Mouse (Mus musculus) heart, postnatal 36 days (tissue): ENCODE data around the gene Cdc42bpa. TPM values are rescaled to one million over a fixed set of nuclear protein-coding genes. Genes with fewer than 3 reads are reported as not detected.

Source experiments
- DNase-seq, 2 experiments: peaks; one replicate each; pipeline ENCODE4 v3.0.0; 2021 to 2022
- intact Hi-C: fragments of 180-260 bp; cut with DNase I; formaldehyde crosslinking; loops from one replicate; pipeline ENCODE4 v1.15.1; 2025
- total RNA-seq, 2 experiments: library from RNA; stranded (reverse); gene quantifications; 2 replicates each; pipeline ENCODE4 v1.2.3; 2021

Cdc42bpa gene
- total RNA-seq, 2 experiments from 2014 or later = 41.1 to 43.4 TPM

- DNase-seq = no peak
- intact Hi-C loops = no loop called here
These were observed 222.5 kb downstream of the Cdc42bpa start for GRCm38 (mm10) chr1:180182731-180183130.

DNA sequence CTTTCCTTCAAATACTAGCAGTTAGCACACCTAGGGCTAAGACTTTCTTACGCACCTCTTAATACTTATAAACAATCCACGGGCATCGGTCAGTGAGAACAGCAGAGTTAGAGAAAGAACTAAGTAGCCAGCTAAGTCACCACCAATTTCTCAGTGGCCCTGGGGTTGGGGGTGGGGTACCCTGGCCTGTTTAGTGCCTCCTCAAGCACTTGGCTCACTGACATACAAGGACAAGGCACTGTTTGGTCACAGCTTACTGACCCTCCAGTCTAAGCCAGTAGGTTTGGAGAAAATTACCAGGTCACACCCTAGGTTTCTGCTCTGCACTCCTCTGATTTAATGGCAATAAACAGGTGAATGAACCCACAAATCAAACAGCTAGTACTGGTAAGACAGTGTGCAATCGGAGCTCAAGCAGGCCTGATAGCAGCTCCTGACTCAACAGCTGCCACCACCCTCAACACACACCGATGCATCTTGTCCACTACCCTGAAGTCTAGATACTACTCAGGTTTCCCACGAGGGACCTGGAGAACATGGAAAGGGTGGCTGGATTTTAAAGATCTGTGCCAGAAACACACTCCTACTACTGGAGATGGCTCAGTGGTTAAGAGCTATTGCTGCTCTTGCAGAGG, 223.4 kb downstream of the Cdc42bpa start:
- intact Hi-C loops = no loop called here
- no peak for DNase-seq

GRCm38 (mm10) chr1:180184768-180185167, 224.5 kb downstream of the Cdc42bpa start:
- intact Hi-C loops = no loop called here
- no peak for DNase-seq

- DNase-seq = no peak
- intact Hi-C loops = no loop called here
These were observed 225.6 kb downstream of the Cdc42bpa start for GRCm38 (mm10) chr1:180185877-180186276.

DNA sequence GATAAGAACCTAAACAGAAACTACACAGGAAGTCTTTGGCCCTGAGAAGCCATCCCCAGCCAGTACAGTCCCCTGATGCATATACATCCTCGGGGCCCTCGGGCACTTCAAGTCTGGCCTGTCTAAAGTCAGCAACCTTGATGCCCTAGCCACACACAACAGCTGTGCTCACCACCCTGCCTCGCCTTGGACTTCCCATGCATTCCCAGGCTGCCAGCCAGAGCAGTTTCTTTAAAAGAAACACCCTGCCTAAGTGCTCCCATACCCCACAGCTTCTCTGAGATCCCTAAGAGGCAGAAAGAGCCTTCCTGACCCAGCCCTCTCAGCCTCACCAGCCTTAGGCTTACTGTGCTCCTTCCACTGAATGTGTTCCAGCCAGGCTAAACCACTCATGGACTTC, 226.1 kb downstream of the Cdc42bpa start:
- intact Hi-C loops = no loop called here
- DNase-seq = no peak

GRCm38 (mm10) chr1:180188951-180189350, 228.7 kb downstream of the Cdc42bpa start:
- DNase-seq = no peak
- intact Hi-C loops = no loop called here

GRCm38 (mm10) chr1:180191112-180191511, 230.8 kb downstream of the Cdc42bpa start:
- no peak for DNase-seq

GRCm38 (mm10) chr1:180191651-180192220, 231.5 kb downstream of the Cdc42bpa start:
- DNase-seq = no peak
- intact Hi-C loops = no loop called here

More at GRCm38 (mm10) chr1:180191112-180191511, 230.8 kb downstream of the Cdc42bpa start:
- intact Hi-C loops = no loop called here

DNA sequence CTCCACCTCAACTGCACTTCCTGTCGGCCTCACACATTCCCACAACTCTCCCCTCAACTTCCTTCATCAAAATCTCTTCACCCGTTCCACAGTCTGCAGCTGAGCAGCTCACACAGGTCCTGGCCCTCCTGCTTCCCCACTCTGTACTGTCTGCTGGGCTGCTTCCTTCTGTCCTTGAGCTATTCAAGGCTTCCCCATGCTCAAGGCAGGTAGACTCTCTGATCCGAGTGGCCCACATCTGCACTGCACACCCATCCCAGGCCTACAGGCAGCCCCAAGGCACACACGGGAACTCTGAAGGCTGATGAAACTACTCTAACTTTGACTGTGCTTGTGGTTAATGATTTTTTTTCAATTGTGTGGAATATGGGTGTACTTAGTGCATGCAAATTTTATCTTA, 232.6 kb downstream of the Cdc42bpa start:
- intact Hi-C loops = no loop called here
- no peak for DNase-seq

DNA sequence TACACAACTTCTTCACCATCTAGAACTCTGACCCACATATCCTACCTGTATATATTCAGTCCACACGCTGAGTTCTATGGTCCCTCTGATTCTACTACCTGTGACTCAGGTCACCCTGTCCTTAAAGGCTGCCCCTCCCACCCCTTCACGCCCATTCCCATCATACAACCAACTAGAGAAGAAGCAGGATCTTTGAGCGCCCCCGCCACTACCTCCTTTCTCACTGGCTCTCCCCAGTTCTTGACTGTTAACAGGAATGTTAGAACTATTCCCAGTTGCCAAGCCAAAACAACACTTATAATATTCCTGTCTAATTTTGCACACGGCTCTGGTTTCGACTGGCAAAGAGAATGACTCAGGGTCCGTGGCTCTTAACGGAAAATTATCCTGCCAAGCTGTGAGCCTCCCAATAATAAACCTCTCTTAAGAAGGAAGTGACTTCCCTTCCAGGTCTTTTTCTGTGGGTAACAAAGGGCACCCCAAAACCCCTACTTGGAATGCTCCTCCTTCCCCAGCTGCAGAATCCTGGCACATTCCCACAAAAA, 233.2 kb downstream of the Cdc42bpa start:
- intact Hi-C loops = no loop called here
- DNase-seq = peak in 1 of 2 experiments; percentile 5

DNA sequence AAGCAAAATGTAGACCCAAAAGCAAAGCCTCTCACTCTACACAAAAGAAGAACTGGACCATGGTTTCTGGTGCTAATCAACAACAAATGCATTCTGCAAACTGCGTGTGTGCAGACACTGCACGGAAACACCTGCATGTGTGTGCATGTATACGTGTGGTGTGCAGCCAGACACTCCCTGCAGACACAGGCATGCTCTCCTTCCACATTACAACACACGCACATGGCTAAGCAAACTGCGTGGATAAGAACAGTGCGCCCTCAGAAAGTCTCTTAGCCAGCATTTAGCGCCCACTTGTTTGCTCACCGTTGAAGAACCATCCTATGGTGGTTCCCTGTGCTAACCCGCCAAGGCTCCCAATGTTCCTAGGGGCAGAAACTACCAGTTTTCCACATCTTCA, 233.8 kb downstream of the Cdc42bpa start:
- peak in 1 of 2 experiments; percentile 16 for DNase-seq

DNA sequence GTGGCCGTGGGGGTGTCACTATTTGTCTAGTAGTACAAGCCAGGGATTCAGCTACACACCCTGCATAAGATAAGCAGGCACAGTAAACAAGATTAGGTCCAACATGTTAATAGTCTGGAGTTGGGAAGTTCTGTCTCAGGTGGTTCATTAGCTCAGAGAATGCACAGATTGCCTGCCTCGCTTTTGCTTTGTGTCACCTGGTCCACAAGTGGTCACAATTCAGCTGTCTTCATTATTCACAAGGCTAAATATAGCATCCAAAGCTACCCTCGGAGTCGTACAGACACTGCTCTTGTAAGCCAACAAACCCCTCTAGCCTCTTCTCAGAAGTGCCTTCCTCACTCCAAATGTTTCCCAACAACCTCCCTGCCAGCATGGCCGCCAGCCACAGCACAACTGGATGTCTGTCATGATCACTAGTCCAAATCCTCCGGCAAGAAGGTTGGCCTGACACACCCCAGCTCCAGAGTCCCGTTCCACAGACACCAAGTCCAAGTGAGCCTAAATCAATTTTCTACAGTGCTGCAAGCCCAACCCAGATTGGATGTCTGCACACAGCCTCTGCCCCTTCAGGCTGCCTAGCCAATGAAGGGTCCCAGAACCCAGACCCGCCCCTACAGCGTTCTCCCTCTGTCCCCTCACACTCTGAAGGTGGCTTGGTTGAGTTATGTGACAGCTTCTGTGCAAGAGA, 234.7 kb downstream of the Cdc42bpa start:
- intact Hi-C loops = no loop called here
- peak; percentile 58 to 73 for DNase-seq

More for the DNA sequence above, 233.8 kb downstream of the Cdc42bpa start:
- intact Hi-C loops = no loop called here

DNA sequence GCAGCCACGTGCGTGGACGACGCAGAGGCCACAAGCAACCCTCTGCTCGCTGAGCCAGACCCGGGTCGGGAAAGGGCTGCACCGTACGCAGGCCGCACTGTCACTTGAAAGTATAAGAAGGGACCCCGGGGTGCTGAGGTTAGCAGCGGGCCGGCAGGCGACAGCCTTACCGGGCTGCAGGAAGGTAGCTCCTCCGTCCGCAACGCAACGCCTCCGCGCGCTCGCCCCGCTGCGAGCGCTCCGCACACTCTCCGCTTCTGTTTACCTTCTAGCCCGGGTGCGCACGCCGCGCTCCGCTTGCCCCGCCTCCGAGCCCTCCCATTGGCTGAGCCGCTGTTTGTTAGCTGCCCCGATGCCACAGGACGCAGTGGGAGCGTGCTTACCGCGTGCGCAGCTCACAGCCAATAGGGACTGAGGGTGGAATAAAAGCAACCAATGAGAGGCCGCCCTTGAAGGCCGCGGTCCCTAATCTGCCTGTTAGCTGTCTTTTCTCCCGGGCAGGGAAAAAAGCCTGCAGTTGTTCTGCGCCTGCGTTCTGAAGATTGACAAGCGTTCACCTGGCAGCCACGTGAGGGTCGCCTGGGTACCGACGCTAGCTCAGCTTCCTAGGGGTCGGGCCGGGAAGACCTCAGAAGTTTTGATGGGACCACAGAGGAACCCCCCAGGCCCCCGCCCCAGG, 235.6 kb downstream of the Cdc42bpa start:
- intact Hi-C loops = no loop called here
- DNase-seq = peak; percentile 96

DNA sequence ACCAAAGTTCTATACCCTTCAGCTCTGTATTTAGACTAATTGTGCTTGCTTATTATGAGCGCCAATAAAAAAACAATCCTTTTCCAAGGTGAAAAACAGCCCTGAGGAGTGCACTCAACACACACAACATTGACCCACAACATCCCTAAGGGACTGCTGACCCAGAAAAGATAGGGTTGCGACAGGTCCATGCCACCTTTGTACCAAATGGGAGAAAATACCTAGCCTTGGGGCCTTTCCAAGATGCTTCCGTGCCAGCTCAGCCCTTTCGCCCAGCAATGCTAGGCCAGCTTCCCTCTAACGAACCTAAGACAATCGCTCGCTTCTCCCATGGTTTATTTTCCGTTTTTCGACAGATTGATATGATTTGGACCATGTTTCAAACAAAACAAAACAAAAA, 236.2 kb downstream of the Cdc42bpa start:
- intact Hi-C loops = no loop called here
- no peak for DNase-seq

GRCm38 (mm10) chr1:180197956-180198355, 237.7 kb downstream of the Cdc42bpa start:
- intact Hi-C loops = no loop called here
- DNase-seq = no peak

DNA sequence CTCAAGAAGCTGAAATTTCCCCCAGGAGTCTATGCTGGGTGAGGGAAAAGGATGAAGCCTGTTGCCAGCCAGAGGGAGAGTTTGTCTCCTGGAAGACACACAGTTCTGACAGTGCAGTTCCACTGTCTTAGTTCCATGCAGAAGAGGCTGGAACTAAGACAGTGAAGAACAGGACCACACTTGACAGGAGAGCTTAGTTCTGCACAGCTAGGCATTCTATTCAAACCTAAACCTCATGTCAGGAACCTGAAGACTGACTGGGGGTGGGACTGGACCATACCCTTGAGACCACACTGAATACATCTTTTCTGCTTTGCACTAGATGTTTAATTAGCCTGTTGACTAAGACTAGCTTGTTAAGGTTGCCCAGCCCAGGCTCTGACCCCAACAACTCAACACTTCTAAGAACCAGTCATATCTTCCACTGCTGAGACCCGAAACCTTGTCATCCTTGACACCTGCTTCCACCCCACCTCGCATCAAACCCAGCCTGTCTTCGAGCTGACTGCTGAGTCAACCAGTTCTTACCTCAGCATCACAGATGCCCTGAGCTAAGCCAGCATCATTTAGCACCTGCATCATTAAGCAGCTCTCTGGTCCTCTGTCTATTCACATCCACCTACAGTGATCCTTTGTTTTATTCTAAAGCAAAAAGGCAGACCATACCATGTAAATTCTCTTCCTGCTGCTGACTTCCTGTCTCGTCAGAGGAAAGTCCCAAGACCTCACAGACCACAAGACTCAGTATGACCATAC, 238.9 kb downstream of the Cdc42bpa start, which contains the start of gene Coq8a:
Gene Coq8a, minus strand, starts transcription at position 644 of the 756 bp plus-strand sequence.
- DNase-seq = no peak
- intact Hi-C loops = no loop called here

GRCm38 (mm10) chr1:180199715-180200050, 239.4 kb downstream of the Cdc42bpa start:
- no peak for DNase-seq
- intact Hi-C loops = no loop called here

- intact Hi-C loops = no loop called here
- DNase-seq = no peak
These were observed 240.4 kb downstream of the Cdc42bpa start for GRCm38 (mm10) chr1:180200722-180201121.

GRCm38 (mm10) chr1:180208370-180208769, 248.1 kb downstream of the Cdc42bpa start:
- no peak for DNase-seq
- intact Hi-C loops = no loop called here

GRCm38 (mm10) chr1:180210031-180210432, 249.8 kb downstream of the Cdc42bpa start:
- intact Hi-C loops = no loop called here
- no peak for DNase-seq
